Mouse (Mus musculus) adrenal gland, postnatal 36 days (tissue): ENCODE measurements at regions not wholly inside any gene's neighbourhood (a gene's known extent, or its start where the extent isn't known, plus 50 kb on each side); places are given as distances from the start of the nearest gene placed in this dataset.
"Not testable (repeated sequence)": the region's sequence is repeated elsewhere in the genome, so short reads cannot be mapped to it uniquely, and the experiment has no call there.

Experiments
- DNase-seq, 2 experiments: peaks; one replicate each; pipeline ENCODE4 v3.0.0; 2021; ENCODE audit warnings: mixed read lengths in 1 of 2

DNA sequence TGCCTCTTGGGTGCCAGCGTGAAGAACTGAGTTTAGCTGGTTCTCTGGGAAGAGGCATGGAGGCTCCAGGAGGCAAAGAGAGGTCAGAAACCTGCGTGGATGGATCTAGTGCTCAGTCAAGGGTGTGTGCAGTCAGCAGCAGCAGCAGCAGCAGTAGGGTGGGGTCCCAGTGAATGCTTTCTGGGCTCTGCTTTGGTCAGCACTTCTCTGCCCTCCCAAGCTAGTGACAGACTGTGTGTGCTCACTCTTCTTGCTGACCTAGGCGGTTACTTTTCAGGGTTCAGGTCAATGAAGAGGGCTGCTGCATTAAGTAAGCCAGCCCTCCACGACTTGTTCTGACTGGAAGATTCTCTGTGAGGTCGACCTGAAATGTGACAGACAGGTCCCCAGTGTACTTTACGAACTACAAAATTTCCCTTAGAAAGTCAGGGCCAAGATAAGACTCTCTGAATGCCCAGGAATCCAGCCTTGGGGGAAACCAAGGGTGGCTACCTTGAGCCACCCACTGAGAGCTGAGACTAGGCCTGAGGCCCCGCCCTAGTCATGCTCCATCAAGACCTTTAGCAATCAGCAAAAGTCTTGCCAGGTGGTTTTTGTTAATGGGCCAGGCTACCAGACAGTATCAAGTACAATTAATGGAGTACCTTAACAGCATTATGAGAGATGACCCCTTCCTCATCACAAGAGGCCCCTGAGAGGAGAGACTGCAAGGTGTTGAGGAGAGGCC, 114.9 kb upstream of the Lemd2 start:
- DNase-seq, result no peak

DNA sequence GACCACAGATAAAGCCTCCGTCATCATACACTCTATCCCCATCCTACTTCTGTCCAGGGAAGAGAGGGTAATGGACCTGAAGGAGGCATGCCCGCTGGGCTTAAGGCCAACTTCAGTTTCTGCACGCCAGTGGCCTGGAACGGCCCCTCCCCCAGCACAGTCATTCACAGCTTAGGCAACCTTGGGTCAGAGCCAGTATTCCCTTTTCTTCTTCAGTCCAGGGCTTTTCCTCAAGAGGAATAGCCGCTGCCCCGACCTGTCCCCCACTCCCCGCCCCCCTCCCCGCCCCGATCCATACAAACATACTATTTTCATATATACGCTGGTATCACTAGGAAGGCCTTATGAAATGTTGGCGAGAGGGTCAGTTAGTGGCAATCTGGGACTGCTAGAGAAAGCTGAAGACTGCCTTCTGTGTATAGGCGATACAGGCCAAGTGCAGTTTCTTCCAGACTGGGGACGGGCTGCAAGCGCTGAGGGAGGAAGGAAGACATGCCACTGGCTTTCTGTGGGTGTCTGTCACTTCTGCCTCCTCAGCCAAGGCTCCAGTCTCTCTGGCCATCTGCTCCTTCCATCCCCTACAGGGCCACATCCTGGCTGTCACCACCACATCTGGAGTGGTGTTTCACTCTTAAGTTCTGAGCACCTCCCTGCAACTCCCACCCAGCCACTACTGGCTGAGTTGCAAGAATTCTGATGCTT, 113.5 kb upstream of the Lemd2 start:
- peak; percentile 80 to 90 for DNase-seq

DNA sequence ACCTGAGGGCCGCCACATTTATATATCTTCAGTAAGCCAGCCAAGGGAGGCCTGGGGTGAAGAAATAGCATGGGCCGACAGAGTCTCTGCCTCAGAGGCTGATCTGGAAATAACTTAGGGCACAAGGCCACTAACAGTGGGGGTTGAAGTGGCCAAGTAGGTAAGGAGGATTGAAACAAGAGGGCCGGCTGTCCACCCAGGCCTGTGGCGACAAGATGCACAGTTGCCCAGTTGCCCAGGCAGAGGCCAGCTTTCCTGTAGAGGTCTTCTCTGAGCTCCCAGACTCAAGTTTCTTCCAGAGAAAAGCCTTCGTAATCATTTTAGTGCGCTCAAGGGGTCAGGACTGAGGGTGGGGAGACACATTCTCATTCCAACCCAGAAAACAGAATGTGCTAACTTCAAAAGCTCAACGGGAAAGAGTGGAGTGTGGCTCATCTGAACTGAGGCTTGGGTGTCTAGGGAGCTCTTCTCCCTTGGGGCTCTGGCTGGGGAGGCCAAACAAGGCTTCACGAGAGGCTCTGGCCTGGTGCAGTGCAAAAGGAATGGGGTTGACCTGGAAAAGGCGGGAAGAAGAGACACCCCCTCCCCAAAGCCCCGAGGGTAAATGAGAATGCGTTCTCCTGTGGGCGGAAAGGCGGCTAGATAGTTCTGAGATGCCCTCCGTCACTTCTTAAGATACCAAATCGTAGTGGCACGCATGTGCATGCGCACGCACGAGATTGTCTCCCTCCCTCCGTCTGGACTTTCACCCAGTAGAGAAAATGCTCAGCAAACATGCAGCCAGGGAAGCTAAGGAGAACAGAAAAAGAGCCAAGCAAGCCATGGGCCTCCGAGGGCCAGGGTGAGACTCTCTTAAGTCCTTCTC, 112.7 kb upstream of the Lemd2 start:
- peak; percentile 21 to 56 for DNase-seq

DNA sequence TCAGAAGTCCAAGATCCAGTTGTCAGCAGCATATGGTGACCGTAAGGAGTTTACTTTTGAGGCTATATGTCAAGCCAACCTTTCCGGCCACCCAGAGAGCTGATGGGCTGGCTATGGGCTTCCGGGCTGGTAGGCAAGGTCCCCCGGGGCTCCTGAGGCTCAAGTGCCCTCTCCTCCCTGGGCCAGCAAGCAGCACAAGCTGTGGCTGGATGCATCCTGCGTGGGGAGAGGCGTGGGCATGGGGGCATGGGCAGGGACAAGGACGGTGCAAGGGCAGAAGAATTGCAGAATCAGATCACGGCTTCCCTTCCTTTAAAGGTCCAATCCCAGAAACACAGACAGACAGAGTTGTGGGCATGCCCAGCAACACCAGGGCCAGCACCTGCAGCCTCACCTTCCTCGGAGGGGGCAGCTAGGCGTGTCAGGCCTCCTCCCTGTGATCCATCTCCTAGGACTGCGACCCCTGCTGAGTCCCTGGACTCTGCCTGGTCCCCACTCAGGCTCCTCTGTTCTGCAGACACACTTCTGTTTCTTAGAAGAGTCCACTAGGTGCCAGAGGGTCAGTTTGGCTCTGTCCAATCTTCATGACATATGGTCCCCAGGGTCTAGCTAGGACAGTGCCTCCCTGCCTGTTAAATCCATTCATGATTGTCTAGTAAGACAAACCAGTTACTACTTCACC, 111.8 kb upstream of the Lemd2 start:
- no peak for DNase-seq

DNA sequence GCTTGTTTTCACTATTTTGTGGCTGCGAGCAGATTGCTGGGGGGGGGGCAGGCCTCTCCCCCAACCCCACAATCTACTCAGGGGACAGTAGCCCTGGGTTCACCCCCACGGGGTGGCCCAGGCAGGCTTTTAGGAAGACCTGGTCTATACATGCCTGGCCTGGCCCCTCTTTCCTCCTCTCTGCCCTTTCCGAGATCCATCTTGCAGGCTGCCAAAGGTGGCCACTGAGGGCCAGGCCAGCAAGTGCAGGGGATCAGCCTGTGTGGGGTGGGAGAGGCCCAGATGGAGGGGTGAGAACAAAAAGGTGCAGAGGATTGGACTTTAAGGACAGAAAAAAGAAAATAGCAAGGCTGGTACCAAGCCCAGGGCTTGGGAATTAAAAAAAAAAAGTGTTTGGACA, 111.2 kb upstream of the Lemd2 start:
- no peak for DNase-seq

DNA sequence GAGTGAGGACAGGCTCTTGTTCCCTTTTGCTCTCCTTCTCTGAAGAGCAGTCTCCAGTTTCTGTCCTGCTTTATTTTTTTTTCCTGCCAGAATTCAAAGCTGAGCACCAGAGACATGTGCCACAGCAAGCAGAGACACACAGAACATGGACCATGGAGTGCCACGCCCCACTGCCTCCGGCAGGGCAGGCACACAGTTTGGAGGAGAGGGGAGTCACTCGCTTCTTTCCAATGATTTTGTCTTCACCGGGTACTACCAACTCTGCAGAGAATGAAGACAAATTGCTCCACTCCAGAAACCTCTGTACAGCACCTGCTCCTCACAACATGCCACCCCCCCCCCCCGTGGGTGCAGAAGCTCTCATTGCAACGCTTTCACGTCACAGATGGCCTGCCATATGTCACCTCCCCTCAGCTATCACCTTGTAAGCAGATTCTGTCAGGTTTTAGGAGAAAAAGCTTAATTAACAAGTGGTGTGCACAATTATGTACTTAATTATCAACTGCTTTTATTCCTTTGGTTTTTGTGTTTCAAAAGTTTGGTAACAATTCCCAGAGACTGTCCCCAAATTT, 110.6 kb upstream of the Lemd2 start:
- DNase-seq, result no peak

DNA sequence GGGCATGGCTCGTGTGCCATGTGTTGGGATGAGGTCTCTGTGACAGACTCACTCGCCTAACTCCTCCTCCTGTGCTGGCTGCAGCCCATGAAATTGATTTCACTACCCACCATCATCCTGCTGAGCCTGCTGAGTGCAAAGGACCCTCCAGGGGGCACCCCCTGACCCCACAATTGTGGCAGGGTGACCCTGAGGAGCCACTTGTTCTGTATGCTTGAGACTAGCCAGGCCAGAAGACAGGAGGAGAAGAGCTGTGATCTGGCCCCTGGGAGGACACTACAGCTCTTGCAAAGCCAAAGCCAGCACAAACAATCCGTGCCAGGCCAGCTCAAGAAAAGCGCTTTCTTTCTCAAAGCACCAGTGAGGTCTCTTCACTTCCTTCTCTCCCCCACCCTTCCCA, 104.7 kb upstream of the Lemd2 start:
- DNase-seq, result no peak

DNA sequence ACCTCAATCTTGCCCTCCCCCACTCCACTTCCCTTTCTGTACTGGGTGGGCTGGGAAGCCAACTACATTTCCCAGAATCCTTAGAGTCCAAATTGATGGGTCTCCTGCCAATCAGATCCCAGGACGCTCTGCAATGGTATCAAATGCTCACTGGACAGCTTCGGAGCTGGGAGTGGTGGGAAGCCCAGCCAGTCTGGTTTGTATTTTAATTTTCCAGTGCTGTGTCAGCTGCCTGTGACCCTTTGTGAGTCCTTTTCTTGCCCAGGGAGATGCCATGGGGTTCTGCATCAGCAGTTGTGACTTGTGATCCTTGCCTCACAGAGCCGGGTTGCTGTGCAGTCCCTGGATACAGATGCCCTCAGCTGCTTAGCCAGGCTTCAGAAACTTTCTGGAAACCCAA, 100.6 kb upstream of the Lemd2 start:
- DNase-seq, result no peak

DNA sequence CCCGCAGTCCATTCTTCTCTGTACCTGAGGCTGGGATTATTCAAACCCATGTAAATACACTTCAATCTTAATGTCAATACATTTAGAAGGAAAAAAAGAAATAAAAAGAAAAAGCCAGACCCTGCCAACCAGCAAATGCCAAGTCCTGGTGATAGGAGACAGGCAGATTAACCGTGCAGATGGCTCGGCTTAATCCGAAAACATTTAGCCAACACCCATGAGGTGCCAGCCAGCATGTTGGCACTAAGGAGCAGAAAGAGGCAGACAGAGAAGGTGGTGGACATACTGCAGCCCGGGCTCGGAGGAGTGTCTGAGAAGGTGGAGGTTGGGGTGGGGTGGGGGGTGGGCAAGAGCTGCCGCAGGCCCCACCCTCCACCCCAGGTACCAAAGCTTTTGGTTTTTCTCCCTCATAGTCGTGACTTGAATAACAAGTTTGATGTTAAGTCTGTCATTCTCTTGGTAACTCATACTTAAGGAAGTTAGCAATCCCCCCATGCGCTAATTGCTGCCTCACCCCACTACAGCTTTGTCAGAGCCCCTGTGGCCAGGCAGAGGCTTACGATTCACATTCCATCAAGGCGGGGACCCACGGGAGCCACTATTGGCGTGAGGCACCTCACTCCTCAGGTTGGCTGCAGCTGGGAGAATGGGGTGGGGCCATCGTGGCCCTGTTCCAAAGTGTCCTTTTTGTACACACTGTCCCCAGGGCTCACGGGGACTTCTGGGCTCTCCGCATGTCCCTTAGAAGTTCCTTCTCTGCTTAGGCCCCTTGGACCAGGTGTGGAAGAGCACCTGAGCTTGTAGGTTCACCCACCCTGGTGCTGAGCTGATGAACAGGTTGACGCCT, 99.6 kb upstream of the Lemd2 start:
- no peak for DNase-seq

DNA sequence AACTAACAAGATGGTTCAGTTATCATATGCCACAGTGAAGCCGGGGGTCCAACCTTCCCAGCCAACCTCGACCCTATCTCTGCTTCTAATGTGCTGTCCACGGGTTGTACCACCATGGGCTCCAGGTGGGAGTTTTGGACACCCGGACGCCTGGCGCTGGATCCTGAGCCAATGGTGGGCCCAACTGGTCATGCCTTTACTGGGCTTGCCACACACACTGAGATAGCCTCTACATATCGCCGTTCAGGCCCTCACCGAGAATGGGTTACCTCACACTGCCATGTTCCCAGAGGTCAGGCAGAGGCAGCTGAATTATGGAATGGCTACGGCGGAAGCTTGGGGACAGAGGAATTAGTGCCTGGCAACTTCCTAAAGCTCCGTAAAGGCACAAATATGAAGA, 98.8 kb upstream of the Lemd2 start:
- no peak for DNase-seq

DNA sequence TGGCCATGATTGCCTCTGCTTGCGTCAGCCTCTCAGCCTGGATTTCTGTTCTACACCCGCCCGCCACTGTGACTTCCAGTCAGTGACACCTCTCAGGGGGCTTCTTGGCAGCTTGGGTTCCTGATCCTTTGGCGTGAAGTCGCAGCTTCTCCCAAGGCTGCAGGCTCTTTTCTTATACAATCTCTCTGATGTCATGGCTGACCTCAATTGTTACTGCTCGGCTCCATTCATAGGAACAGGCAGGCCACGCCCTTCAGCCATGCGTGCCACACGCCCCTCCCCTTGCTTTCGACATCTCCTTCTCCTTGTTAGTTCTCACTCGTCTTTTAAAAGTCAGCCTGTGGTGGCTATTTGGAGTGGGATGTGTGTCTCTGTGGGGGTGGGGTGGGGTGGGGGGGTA, 97.1 kb upstream of the Lemd2 start:
- DNase-seq, result no peak

DNA sequence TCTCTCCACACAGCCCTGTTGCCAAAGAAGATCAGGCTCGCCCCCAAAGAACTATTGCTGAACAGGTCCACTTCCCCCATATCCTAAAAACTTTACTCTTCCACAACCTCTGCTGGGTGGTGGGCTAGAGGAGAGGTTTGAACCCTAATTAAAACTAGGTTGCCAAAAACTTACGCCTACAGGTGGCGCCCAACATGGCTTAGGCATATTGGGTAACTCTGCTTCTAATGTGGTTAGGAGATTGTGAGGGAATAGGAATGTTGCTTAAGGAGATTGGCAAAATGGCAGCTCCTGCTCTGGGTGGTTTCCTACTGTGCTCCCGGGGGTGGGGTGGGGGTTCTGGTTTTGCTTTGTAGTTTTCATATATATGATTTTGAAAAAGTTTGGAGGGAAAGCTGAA, 95.0 kb upstream of the Lemd2 start:
- no peak for DNase-seq

DNA sequence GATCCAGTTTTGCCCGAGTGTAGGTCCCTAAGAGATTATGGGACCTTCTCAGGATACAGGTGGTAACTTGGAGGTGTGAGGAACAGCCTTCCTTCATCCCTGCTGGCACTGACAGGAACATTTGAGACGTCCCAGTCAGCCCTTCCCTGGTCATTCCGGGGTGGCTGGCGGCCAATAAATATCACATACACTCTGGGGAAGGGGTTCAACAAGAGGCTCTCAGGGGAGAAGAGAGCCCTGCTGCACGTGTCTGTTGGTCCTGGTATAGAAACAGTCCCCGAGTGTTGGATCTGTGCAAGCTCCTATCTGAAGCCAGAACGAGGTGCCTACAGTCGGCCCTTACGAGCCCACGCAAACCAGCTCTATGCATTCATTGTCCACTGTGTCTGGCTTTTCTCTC, 94.1 kb upstream of the Lemd2 start:
- DNase-seq, result no peak

DNA sequence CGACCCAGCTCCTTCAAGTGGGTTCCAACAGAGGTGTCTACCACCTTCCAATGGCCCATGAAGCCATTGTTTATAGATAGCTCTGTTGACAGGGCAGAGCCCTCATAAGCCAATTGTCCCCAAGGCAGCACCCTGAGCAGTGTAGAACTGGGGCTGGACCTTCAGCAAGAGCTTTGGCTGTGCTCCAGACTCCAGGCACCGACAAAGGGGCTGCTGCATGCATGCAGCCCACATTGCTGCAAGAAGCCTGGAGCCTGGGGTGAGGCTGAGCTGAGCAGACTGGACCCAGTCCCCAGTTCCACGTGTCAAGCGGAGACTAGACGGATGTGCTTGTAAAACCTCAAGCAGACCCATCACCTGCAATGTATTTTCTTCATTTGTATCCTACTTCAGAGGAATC, 91.9 kb upstream of the Lemd2 start:
- DNase-seq, result no peak

DNA sequence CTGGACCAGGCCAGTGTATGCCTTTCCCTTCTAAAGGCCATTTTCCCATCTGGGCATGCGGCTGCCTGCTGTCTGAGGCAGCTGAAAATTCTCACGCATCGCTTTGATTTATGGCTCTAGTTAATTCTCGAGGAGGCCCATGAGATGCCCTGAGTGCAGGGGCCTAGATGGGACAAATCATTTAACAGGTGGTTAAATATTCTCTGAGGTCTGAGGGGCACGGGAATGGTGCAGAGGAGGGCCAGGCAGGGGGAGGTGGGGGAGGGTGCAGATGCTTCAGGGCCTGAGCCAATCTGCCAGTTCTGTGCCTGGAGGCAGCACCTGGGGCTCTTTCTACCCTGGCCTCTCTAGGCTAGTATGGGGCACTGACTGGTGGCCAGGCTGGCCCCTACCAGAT, 89.9 kb upstream of the Lemd2 start:
- DNase-seq, result no peak

DNA sequence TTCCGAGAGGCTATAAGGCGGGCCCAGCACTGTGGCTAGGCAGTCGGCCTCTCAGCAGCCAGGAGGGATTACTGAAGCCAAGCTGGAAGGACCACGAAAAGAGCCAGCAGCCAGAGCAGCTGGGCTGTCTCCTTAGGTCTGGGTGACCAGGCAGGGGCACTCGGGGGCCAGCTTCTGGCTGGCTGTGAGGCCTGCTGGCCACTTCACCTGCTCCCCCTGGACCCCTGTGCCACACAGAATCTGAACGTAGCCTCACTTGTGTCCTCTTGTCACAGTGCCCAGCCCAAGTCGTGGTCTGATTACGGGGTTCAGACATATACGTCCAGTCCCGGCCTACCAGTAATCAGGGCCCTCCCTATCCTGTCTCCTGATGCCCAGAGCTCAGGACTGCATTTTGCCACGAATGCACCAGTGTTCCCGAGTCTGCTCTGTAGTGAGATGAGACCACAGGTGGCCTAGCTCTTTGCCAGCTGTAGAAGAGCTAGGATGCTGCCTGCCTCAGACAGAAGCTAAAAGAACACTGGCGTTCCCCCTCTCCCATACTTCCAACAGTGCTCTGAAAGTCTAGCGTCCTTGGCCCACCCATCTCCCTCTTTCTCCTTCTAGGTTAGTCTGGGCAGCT, 89.4 kb upstream of the Lemd2 start:
- no peak for DNase-seq

DNA sequence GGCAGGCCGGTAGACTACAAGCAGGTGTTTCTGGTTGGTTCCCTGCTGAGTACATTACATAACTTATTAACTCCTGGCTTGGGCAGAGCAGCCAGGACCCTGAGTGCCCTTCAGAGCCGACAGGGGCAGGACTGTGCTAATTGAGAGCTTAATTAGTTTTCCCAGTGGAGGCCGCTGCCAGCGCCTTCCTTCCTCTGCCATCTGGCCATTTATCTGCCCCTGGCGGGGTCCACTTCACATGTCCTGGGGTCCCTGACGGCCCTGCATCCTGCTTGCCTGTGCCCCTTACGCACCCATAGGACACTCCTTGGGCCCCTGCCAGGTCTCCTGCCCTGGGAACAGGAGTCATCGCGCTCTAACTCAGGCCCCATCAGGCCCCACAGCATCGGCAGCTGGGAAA, 87.4 kb upstream of the Lemd2 start:
- DNase-seq, result no peak

DNA sequence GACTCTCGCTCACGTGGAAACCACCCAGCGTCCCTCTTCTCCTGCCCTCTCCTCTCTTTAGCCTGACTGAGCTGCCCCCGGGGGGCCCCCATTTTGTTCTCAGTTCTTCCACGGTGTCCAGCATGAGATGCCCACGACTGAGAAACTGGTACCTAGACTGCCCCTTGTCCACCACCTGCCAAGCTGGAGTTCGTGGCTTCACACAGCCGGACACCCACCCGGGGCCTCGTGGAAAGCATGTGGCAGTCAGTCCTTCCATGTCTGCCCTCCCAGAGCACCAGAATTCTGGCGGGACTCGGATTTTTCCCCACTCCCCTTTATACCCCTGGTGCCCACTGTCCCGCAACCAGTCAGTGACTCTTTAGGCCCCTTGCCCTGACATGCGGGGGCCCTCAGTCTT, 86.9 kb upstream of the Lemd2 start:
- DNase-seq, result no peak

DNA sequence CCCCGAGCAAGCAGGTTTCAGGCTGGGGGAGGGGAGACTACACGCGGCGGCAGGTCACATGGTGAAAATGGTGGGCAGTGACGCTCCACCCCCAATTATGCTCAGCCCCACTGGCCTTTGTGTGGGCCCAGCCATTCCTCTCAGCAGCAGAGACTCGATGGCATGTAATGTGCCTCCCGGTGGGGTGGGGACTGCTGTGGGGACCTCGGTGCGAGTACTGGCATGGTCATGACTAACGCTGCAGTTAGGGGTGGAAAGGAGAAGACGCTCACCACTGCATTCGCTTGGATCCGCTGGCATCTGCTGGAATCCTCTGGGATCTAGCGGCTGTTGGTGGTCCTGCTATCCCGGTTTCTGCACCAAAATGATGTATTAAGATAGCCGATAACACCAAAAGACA, 86.0 kb upstream of the Lemd2 start:
- no peak for DNase-seq

DNA sequence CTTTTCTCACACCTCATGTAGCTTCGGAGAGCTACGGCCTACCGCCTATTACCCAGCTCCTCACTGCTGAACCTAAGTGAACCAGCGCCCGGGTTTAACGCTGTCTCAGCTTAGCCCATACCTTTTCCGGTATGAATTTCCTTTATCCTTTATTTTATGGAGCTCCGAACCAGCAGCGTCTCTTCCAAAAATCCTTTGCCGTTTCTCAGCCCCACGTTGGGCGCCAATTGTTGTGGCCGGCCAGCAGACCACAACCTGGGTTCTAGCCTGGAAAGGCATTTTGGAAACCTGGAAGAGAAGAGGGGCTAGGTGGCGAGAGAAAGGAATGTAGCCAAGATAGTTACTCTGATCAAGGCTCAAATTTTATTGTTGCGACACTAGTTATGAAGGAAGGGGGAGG, 85.5 kb upstream of the Lemd2 start:
- not testable (repeated sequence) for DNase-seq

DNA sequence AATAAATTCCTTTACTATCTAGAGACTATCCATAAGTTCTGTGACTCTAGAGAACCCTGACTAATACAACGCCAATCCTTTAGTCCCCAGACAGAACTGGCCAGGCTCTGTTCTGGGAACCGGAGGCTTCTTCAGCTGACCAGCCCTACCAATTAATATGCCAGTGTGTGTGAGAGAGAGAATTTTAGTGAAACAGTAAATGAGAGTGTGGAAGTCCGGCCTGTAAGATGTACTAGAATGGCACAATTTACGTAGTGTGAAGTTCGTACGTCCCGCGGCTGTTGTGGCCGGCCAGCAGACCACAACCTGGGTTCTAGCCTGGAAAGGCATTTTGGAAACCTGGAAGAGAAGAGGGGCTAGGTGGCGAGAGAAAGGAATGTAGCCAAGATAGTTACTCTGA, 83.7 kb upstream of the Lemd2 start:
- DNase-seq, result not testable (repeated sequence)
